Mouse (Mus musculus) CH12.LX (cell line): Measurements from ENCODE around the gene Sema3g.

Experiments
- CTCF ChIP-seq, 2 experiments: IDR thresholded peaks in 1 of 2; conservative IDR thresholded peaks in 1 of 2; 2 replicates each; pipeline ENCODE4 v1.5.1; 2011 to 2012; ENCODE audit warnings: low read depth in 2 of 2, low read length in 2 of 2, improper control_type of control experiment in 1 of 2, inconsistent platforms in 1 of 2, mild to moderate bottlenecking in 1 of 2, moderate library complexity in 1 of 2
- GABPA ChIP-seq: IDR thresholded peaks from 2 replicates; pipeline ENCODE4 v1.6.1; 2012; ENCODE audit warnings: low read depth, low read length, improper control_type of control experiment, inconsistent platforms; ENCODE audit not compliant: insufficient replicate concordance
- POLR2A ChIP-seq: IDR thresholded peaks from 2 replicates; pipeline ENCODE4 v1.6.1; 2011; ENCODE audit warnings: low read depth, mild to moderate bottlenecking, improper control_type of control experiment, low read length
- RCOR1 ChIP-seq: conservative IDR thresholded peaks from 2 replicates; pipeline ENCODE4 v1.6.1; 2012; ENCODE audit warnings: low read depth, mild to moderate bottlenecking, inconsistent platforms, low read length, improper control_type of control experiment

GRCm38 (mm10) chr14:31250222-31251083 is 32.8 kb downstream of the Sema3g start:
- TF ChIP-seq POLR2A, result no peak
- TF ChIP-seq GABPA, result no peak
- no peak for TF ChIP-seq CTCF (conservative IDR thresholded peaks at IDR 0.05 in 1 of 2, IDR thresholded peaks at IDR 0.05 in 1 of 2; ENCODE audit: low read depth in 2 of 2, low read length in 2 of 2)
- TF ChIP-seq RCOR1, result no peak
